Mouse (Mus musculus) megakaryocyte-erythroid progenitor cell, adult 5-6 weeks (primary cell): ENCODE measurements around the gene Ep300. TPM values are rescaled to one million over a fixed set of nuclear protein-coding genes. Genes with fewer than 3 reads are reported as not detected.
"Not testable (repeated sequence)": the region's sequence is repeated elsewhere in the genome, so short reads cannot be mapped to it uniquely, and the experiment has no call there.

ENCODE experiments used
- ATAC-seq: replicated peaks from 2 replicates; pipeline ENCODE4 v1.8.0; 2016; ENCODE audit warnings: mild to moderate bottlenecking, inconsistent platforms; ENCODE audit not compliant: severe bottlenecking, poor library complexity, low FRiP score, low TSS enrichment
- total RNA-seq, 2 experiments: library from RNA; stranded (forward) in 1 of 2; stranded (reverse) in 1 of 2; fragments of 200-1000, 215-1000 nt in 1 of 2; fragments of >200 nt in 1 of 2; fragmentation: Nextera tagmentation in 1 of 2; gene quantifications; 2 replicates each; pipeline ENCODE4 v1.2.3; 2014 to 2017

Gene Ep300
- total RNA-seq, 2 experiments from 2014 or later: 32.2 to 116 TPM

GRCm38 (mm10) chr15:81697175-81697574 lies 112.0 kb downstream of the Ep300 start, which contains the start of gene Chadl:
TSS of gene Chadl (minus strand) at chr15:81697287.
- no peak for ATAC-seq

GRCm38 (mm10) chr15:81697847-81698246 lies 112.7 kb downstream of the Ep300 start:
- ATAC-seq: no peak

- ATAC-seq: no peak
These were observed 113.4 kb downstream of the Ep300 start for GRCm38 (mm10) chr15:81698532-81698931.

- no peak for ATAC-seq
These were observed 115.0 kb downstream of the Ep300 start for GRCm38 (mm10) chr15:81700161-81700560.

- no peak for ATAC-seq
These were observed 115.5 kb downstream of the Ep300 start for GRCm38 (mm10) chr15:81700601-81701000.

- ATAC-seq: not testable (repeated sequence)
These were observed 116.2 kb downstream of the Ep300 start for GRCm38 (mm10) chr15:81701350-81701749.

Other genes starting within 250 kb of the Ep300 start
- gene Slc25a17, start 224.5 kb upstream of the Ep300 start, total RNA-seq (2014; fragmentation: Nextera tagmentation): 54.3 and 76.2 TPM in 2 replicates
- gene Slc25a17, start 224.5 kb upstream of the Ep300 start, total RNA-seq (2017): 89.4 and 90.9 TPM in 2 replicates
- 175 and 195 TPM in 2 replicates for gene St13, start 185.3 kb upstream of the Ep300 start, total RNA-seq (2014; fragmentation: Nextera tagmentation)
- 481 and 514 TPM in 2 replicates for gene St13, start 185.3 kb upstream of the Ep300 start, total RNA-seq (2017)
- gene Xpnpep3, start 185.2 kb upstream of the Ep300 start, total RNA-seq (2014; fragmentation: Nextera tagmentation): 14.0 and 17.8 TPM in 2 replicates
- 24.9 and 26.2 TPM in 2 replicates for gene Xpnpep3, start 185.2 kb upstream of the Ep300 start, total RNA-seq (2017)
- gene Dnajb7, start 177.1 kb upstream of the Ep300 start, total RNA-seq (2014; fragmentation: Nextera tagmentation): not detected in 2 replicates
- gene Dnajb7, start 177.1 kb upstream of the Ep300 start, total RNA-seq (2017): 0.34 TPM in 1 of 2 replicates, not detected in the other
- gene Rbx1, start 119.1 kb upstream of the Ep300 start, total RNA-seq (2014; fragmentation: Nextera tagmentation): 220 and 236 TPM in 2 replicates
- 168 and 201 TPM in 2 replicates for gene Rbx1, start 119.1 kb upstream of the Ep300 start, total RNA-seq (2017)
- gene L3mbtl2, start 78.5 kb downstream of the Ep300 start, total RNA-seq (2014; fragmentation: Nextera tagmentation): 38.3 and 41.4 TPM in 2 replicates
- gene L3mbtl2, start 78.5 kb downstream of the Ep300 start, total RNA-seq (2017): 31.5 and 42.9 TPM in 2 replicates
- gene Chadl, start 111.9 kb downstream of the Ep300 start, total RNA-seq (2014; fragmentation: Nextera tagmentation): not detected in 2 replicates
- gene Chadl, start 111.9 kb downstream of the Ep300 start, total RNA-seq (2017): 0.09 TPM in 1 of 2 replicates, not detected in the other
- 34.9 and 35.7 TPM in 2 replicates for gene Zc3h7b, start 159.7 kb downstream of the Ep300 start, total RNA-seq (2014; fragmentation: Nextera tagmentation)
- 19.2 and 22.4 TPM in 2 replicates for gene Zc3h7b, start 159.7 kb downstream of the Ep300 start, total RNA-seq (2017)
- 84.8 and 93.4 TPM in 2 replicates for gene Rangap1, start 160.2 kb downstream of the Ep300 start, total RNA-seq (2014; fragmentation: Nextera tagmentation)
- gene Rangap1, start 160.2 kb downstream of the Ep300 start, total RNA-seq (2017): 111 and 144 TPM in 2 replicates
- gene Tef, start 217.1 kb downstream of the Ep300 start, total RNA-seq (2014; fragmentation: Nextera tagmentation): 10.9 and 13.2 TPM in 2 replicates
- gene Tef, start 217.1 kb downstream of the Ep300 start, total RNA-seq (2017): 12.7 and 14.4 TPM in 2 replicates